Mouse (Mus musculus): Measurements from ENCODE around the gene Arpc5.

GRCm38 (mm10) chr1:152824206-152824605 lies 57.9 kb downstream of the Arpc5 start:
- TF ChIP-seq CTCF (IDR thresholded peaks at IDR 0.05; ENCODE audit: borderline replicate concordance, insufficient read depth, low read length) (no peak), POLR2A (IDR thresholded peaks at IDR 0.05; ENCODE audit: low read depth, low read length) (no peak)
